Mouse (Mus musculus): Measurements from ENCODE around the gene Cfdp1. TPM values are rescaled to one million over a fixed set of nuclear protein-coding genes. Genes with fewer than 3 reads are reported as not detected.

The Cfdp1 gene
- polyA plus RNA-seq, 1 experiment from 2014 or later, result 203 TPM

DNA sequence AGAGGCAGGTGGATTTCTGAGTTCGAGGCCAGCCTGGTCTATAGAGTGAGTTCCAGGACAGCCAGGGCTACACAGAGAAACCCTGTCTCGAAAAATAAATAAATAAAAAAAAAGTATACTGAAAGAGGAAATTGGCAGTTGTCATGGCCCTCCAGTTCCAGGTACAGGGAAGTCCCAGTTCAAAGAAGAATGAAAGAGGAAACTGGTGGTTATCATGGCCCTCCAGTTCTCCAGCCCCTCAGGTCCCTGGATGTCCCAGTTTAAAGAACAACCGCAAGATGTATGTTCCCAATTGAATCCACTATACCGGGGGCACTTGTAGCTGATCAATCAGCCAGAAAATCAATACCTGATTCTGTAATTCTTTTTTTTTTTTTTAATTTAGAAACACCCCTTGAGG is 77.6 kb downstream of the Cfdp1 start:
- no peaks in the 10 kb centered on the region for H3K4me1 ChIP-seq (ENCODE audit: control insufficient read depth, insufficient read depth, low read length)
- no peak overlapping the region for H3K4me2 ChIP-seq (ENCODE audit: low read depth, low read length)
- H3K9ac ChIP-seq (ENCODE audit: low read depth, low read length), result no peak overlapping the region
- DNase-seq (ENCODE audit: low spot score) (no peak), ATAC-seq (ENCODE audit: low read depth) (no peak)
- no peak overlapping the region for H3K27ac ChIP-seq (replicated peaks; ENCODE audit: low read depth, low read length)
- H3K9me3 ChIP-seq (ENCODE audit: control insufficient read depth, low read length), result no peaks in the 10 kb centered on the region
- H3K36me3 ChIP-seq (ENCODE audit: control insufficient read depth, insufficient read depth, low read length), result peaks cover 53% of the 10 kb centered on the region
- WGBS, result 86% methylated on average over 4 of the region's 4 CpGs
- H3K4me3 ChIP-seq (ENCODE audit: low read depth, low read length), result no peak overlapping the region
- H3K27me3 ChIP-seq (replicated peaks; ENCODE audit: control insufficient read depth, insufficient read depth, low read length), result no peaks in the 10 kb centered on the region

DNA sequence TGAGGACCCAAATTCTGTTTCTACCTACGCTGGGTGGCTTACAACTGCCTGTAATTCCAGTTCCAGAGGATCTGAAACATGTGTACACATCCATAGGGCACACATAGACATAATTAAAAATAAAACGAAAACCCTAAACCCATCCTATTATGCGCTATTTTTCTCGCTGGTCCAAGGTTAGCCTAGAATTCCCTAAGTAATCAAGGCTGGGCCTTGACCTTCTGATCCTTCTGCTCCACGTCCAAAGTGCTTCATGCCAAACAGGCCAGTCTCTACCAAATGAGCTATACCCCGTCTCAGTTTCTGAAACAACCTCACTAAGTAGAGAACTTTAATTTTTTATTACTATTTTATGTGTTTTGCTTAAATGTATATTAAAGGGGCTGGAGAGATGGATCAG is 78.3 kb downstream of the Cfdp1 start:
- DNase-seq (ENCODE audit: low spot score), result no peak
- H3K9ac ChIP-seq (ENCODE audit: low read depth, low read length), result no peak overlapping the region
- H3K4me1 ChIP-seq (ENCODE audit: control insufficient read depth, insufficient read depth, low read length), result no peaks in the 10 kb centered on the region
- no peak overlapping the region for H3K27ac ChIP-seq (replicated peaks; ENCODE audit: low read depth, low read length)
- WGBS, result 94% methylated on average over 6 of the region's 6 CpGs
- H3K36me3 ChIP-seq (ENCODE audit: control insufficient read depth, insufficient read depth, low read length), result peaks cover 52% of the 10 kb centered on the region
- no peaks in the 10 kb centered on the region for H3K27me3 ChIP-seq (replicated peaks; ENCODE audit: control insufficient read depth, insufficient read depth, low read length)
- H3K4me3 ChIP-seq (ENCODE audit: low read depth, low read length), result no peak overlapping the region
- H3K9me3 ChIP-seq (ENCODE audit: control insufficient read depth, low read length), result no peaks in the 10 kb centered on the region
- no peak for ATAC-seq (ENCODE audit: low read depth)
- no peak overlapping the region for H3K4me2 ChIP-seq (ENCODE audit: low read depth, low read length)

DNA sequence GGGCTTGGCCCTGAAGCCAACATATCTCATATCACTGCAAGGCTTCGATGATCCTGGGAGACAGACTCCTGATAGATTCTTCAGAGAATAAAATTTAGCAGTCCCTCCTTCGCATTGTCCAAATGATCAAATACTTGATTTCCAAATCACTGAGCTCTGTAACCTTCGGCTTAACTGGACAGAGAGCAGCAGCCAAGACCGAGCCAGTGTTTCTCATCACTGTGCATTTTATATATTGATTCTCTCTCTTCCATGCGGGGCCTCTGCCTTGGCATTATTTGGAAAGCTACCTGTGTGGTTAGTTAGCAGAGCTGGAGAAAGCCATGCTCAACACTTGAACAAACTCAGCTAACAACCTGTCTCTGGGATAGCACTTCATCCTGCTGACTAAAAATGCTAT is 80.6 kb downstream of the Cfdp1 start:
- Histone ChIP-seq H3K4me3 (ENCODE audit: low read depth, low read length) (no peak overlapping the region), H3K27me3 (replicated peaks; ENCODE audit: control insufficient read depth, insufficient read depth, low read length) (no peaks in the 10 kb centered on the region), H3K36me3 (ENCODE audit: control insufficient read depth, insufficient read depth, low read length) (peaks cover 44% of the 10 kb centered on the region), H3K9me3 (ENCODE audit: control insufficient read depth, low read length) (no peaks in the 10 kb centered on the region), H3K9ac (ENCODE audit: low read depth, low read length) (no peak overlapping the region), H3K4me2 (ENCODE audit: low read depth, low read length) (no peak overlapping the region), H3K4me1 (ENCODE audit: control insufficient read depth, insufficient read depth, low read length) (0 out of 2 replicates have a peak, but pooled peaks cover 4% of the 10 kb centered on the region), H3K27ac (replicated peaks; ENCODE audit: low read depth, low read length) (no peak overlapping the region)
- DNase-seq (ENCODE audit: low spot score) (no peak), ATAC-seq (ENCODE audit: low read depth) (no peak)
- WGBS, result 97% methylated on average over 5 of the region's 5 CpGs

DNA sequence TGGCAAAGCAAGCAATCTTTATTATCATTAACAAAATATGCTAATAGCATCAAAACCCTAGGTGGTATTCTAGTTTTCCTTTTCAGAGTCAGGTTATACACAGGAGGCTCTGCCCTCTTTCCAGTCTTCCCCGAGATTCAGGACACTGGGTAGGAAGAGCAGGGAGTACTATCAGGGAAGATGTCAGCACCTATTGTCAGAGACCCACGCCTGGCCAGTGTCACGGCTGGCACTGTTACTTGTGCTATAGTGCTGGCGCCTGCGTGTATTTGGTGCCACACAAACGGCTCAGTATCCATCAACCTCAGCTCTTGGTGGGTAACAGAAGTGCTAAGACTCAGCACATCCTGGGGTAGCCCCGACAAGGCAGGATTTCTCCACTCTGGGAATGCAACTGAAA is 81.0 kb downstream of the Cfdp1 start:
- H3K27ac ChIP-seq (replicated peaks; ENCODE audit: low read depth, low read length), result no peak overlapping the region
- DNase-seq (ENCODE audit: low spot score) (no peak), ATAC-seq (ENCODE audit: low read depth) (no peak)
- no peak overlapping the region for H3K9ac ChIP-seq (ENCODE audit: low read depth, low read length)
- whole genome bisulfite sequencing, result 87% methylated on average over 7 of the region's 7 CpGs
- H3K4me3 ChIP-seq (ENCODE audit: low read depth, low read length), result no peak overlapping the region
- H3K36me3 ChIP-seq (ENCODE audit: control insufficient read depth, insufficient read depth, low read length), result peaks cover 44% of the 10 kb centered on the region
- H3K4me2 ChIP-seq (ENCODE audit: low read depth, low read length), result no peak overlapping the region
- H3K27me3 ChIP-seq (replicated peaks; ENCODE audit: control insufficient read depth, insufficient read depth, low read length), result no peaks in the 10 kb centered on the region
- H3K4me1 ChIP-seq (ENCODE audit: control insufficient read depth, insufficient read depth, low read length), result 0 out of 2 replicates have a peak, but pooled peaks cover 4% of the 10 kb centered on the region
- H3K9me3 ChIP-seq (ENCODE audit: control insufficient read depth, low read length), result no peaks in the 10 kb centered on the region

DNA sequence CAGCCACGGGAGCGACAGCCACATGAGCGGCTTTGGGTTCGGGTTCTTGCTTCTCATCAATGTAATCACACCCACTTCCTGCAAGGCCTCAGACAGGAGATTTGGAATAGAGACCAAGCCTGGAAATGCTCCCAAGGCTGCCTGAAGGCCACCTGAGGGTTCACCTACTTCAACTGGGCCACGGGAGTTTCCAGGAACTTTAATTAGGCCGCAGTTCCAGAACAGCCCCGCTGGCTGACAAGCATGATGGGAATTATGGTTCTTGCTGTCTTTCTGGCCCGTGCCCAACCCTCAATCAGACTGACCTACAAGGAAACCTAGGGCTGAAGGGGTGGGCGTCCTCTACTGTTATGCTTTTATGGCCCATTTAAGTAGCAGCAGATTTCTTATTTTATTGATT is 82.0 kb downstream of the Cfdp1 start:
- no peak overlapping the region for H3K4me3 ChIP-seq (ENCODE audit: low read depth, low read length)
- H3K4me2 ChIP-seq (ENCODE audit: low read depth, low read length), result no peak overlapping the region
- H3K9me3 ChIP-seq (ENCODE audit: control insufficient read depth, low read length), result no peaks in the 10 kb centered on the region
- DNase-seq (ENCODE audit: low spot score) (no peak), ATAC-seq (ENCODE audit: low read depth) (no peak)
- H3K27me3 ChIP-seq (replicated peaks; ENCODE audit: control insufficient read depth, insufficient read depth, low read length), result no peaks in the 10 kb centered on the region
- no peak overlapping the region for H3K9ac ChIP-seq (ENCODE audit: low read depth, low read length)
- 81% methylated on average over 9 of the region's 9 CpGs for WGBS
- peaks cover 44% of the 10 kb centered on the region for H3K36me3 ChIP-seq (ENCODE audit: control insufficient read depth, insufficient read depth, low read length)
- H3K27ac ChIP-seq (replicated peaks; ENCODE audit: low read depth, low read length), result no peak overlapping the region
- H3K4me1 ChIP-seq (ENCODE audit: control insufficient read depth, insufficient read depth, low read length), result 0 out of 2 replicates have a peak, but pooled peaks cover 4% of the 10 kb centered on the region

DNA sequence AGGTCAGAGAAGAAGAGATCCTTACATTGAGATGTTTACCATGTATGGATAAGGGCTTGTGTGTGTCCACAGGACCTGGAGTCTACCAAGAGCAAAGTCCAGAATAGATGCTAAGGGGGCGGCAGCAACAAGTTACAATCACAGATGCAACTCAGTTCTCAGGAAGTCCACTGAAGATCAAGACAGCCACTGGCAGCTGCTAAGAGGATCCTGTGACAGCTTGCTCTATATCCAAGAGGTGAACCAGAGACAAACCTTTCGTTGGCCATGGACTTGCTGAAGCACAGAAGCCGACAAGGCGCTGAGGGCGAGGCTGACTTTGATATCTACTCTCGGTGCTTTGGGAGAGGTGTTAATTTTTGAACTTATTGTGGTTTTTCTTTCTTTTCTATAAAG is 82.5 kb downstream of the Cfdp1 start:
- WGBS, result 88% methylated on average over 6 of the region's 6 CpGs
- H3K4me1 ChIP-seq (ENCODE audit: control insufficient read depth, insufficient read depth, low read length), result 0 out of 2 replicates have a peak, but pooled peaks cover 4% of the 10 kb centered on the region
- H3K36me3 ChIP-seq (ENCODE audit: control insufficient read depth, insufficient read depth, low read length), result peaks cover 46% of the 10 kb centered on the region
- DNase-seq (ENCODE audit: low spot score) (no peak), ATAC-seq (ENCODE audit: low read depth) (no peak)
- no peak overlapping the region for H3K4me2 ChIP-seq (ENCODE audit: low read depth, low read length)
- H3K9me3 ChIP-seq (ENCODE audit: control insufficient read depth, low read length), result no peaks in the 10 kb centered on the region
- H3K27ac ChIP-seq (replicated peaks; ENCODE audit: low read depth, low read length), result no peak overlapping the region
- H3K4me3 ChIP-seq (ENCODE audit: low read depth, low read length), result no peak overlapping the region
- H3K9ac ChIP-seq (ENCODE audit: low read depth, low read length), result no peak overlapping the region
- H3K27me3 ChIP-seq (replicated peaks; ENCODE audit: control insufficient read depth, insufficient read depth, low read length), result no peaks in the 10 kb centered on the region

DNA sequence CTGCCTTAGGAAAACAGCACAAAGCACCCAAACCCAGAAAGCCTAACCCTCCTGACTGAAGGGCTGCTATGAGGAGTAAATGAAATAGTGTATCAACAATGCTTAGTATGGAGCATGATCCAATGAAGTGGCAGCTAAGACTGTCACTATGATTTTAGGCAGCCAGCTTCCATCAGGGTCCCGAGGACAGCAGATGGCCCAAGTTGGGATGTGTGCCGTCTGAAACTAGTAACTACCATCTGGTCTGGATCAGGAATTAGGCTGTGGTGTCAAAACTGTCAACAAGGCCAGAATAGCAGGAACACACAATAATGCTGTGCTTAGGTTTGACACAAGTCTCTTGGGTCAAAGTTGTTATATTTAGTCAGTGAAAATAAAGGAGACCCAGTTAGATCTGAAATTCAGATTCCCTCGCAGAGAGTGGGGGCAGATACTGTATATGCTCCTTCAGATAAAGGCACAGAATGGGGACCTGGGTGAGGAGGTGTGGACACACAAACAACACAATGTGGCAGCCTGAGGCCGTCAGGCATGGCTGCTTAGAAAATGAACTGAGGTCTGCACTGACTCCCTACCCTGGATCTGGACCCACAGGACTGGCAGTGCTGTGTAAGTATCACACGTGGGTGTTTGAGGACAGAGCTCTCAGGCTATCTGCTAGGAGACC is 83.0 kb downstream of the Cfdp1 start:
- Histone ChIP-seq H3K4me2 (ENCODE audit: low read depth, low read length) (no peak overlapping the region), H3K4me3 (ENCODE audit: low read depth, low read length) (no peak overlapping the region), H3K9ac (ENCODE audit: low read depth, low read length) (no peak overlapping the region), H3K9me3 (ENCODE audit: control insufficient read depth, low read length) (no peaks in the 10 kb centered on the region), H3K36me3 (ENCODE audit: control insufficient read depth, insufficient read depth, low read length) (peaks cover 50% of the 10 kb centered on the region), H3K27me3 (replicated peaks; ENCODE audit: control insufficient read depth, insufficient read depth, low read length) (no peaks in the 10 kb centered on the region), H3K4me1 (ENCODE audit: control insufficient read depth, insufficient read depth, low read length) (0 out of 2 replicates have a peak, but pooled peaks cover 4% of the 10 kb centered on the region), H3K27ac (replicated peaks; ENCODE audit: low read depth, low read length) (no peak overlapping the region)
- DNase-seq (ENCODE audit: low spot score), result no peak
- ATAC-seq (ENCODE audit: low read depth), result no peak
- WGBS, result 67% methylated on average over 5 of the region's 5 CpGs

DNA sequence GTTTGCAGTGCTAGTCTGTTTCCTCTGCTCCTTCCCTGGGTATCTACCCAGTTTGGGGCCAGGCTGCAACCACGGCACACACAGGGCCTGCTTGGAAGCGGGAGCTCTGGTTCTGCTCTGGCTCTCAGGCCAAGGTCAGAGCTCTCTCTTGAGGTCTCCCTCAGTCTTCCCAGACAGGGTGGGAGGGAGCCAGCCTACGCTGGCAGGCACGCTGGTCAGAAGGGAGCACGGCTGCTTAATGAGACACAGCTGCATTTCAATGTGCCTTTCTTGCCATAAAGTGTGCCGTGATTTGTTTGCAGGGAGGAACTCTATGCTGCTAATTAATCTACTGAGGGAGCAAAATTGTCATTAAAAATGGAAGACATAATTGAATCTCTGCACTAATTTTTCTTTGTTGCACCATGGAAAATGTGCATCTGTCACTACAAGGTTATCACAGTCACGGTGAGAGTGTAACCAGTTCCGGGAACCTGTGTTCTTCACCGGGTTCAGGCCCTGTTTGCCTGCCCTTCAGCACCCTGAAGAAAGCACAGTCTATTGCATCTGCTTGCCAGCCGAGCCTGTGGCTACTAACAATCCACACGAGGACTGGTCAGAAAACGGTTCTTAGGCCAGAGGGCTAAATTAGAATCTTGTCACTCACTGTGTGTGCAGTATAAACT is 84.2 kb downstream of the Cfdp1 start:
- WGBS, result 40% methylated on average over 12 of the region's 12 CpGs
- Histone ChIP-seq H3K4me2 (ENCODE audit: low read depth, low read length) (no peak overlapping the region), H3K9me3 (ENCODE audit: control insufficient read depth, low read length) (no peaks in the 10 kb centered on the region), H3K27me3 (replicated peaks; ENCODE audit: control insufficient read depth, insufficient read depth, low read length) (no peaks in the 10 kb centered on the region), H3K9ac (ENCODE audit: low read depth, low read length) (no peak overlapping the region), H3K36me3 (ENCODE audit: control insufficient read depth, insufficient read depth, low read length) (peaks cover 52% of the 10 kb centered on the region), H3K27ac (replicated peaks; ENCODE audit: low read depth, low read length) (peak overlapping the region; percentile 17; the same call in 1 of the 2 replicates), H3K4me3 (ENCODE audit: low read depth, low read length) (no peak overlapping the region), H3K4me1 (ENCODE audit: control insufficient read depth, insufficient read depth, low read length) (0 out of 2 replicates have a peak, but pooled peaks cover 4% of the 10 kb centered on the region)
- DNase-seq (ENCODE audit: low spot score) (peak; percentile 63), ATAC-seq (ENCODE audit: low read depth) (peak; percentile 56; the same call in 1 of the 2 replicates)

Data from embryonic facial prominence, embryonic 14.5 days (tissue).